Mouse (Mus musculus): ENCODE data around the gene Pdgfa. TPM values are rescaled to one million over a fixed set of nuclear protein-coding genes. Genes with fewer than 3 reads are reported as not detected.
A peak's percentile ranks its signal among the peaks of the same experiment; 100 is the strongest.

Gene Pdgfa
- polyA plus RNA-seq, 1 experiment from 2014 or later, result 65.7 TPM

DNA sequence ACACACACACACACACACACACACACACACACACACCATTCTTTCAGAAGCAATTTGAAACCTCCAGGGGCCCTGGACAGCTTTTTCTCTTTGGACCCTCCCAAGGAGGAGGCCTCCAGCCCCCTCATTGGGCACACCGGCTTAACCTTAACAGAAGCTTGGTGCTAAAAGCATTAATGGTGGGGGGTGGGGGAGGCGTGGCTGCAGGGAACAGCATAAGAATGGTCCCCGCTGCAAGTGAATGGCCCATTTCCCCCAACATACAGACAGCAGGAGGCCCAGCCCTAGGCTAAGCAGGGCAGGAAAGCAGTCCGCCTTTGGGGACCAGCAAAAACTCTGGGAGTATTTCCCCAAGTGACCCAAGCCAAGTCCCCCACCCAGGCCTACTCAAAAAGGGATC is 5.4 kb downstream of the Pdgfa start:
- Histone ChIP-seq H3K4me3 (ENCODE audit: low read depth, low read length) (peak overlapping the region; percentile 73), H3K27me3 (replicated peaks; ENCODE audit: control insufficient read depth, insufficient read depth, low read length) (peaks cover 49% of the 10 kb centered on the region), H3K27ac (replicated peaks; ENCODE audit: low read depth, low read length) (no peak overlapping the region), H3K4me1 (ENCODE audit: control insufficient read depth, insufficient read depth, low read length) (peaks cover 40% of the 10 kb centered on the region), H3K4me2 (ENCODE audit: low read depth, low read length) (peak overlapping the region; percentile 89), H3K36me3 (ENCODE audit: control insufficient read depth, insufficient read depth, low read length) (0 out of 2 replicates have a peak, but pooled peaks cover 7% of the 10 kb centered on the region), H3K9ac (ENCODE audit: low read depth, low read length) (peak overlapping the region; percentile 78), H3K9me3 (ENCODE audit: control insufficient read depth, low read length) (no peaks in the 10 kb centered on the region)
- WGBS, result 30% methylated on average over 4 of the region's 4 CpGs
- ATAC-seq (ENCODE audit: low read depth) (no peak), DNase-seq (ENCODE audit: low spot score) (no peak)

DNA sequence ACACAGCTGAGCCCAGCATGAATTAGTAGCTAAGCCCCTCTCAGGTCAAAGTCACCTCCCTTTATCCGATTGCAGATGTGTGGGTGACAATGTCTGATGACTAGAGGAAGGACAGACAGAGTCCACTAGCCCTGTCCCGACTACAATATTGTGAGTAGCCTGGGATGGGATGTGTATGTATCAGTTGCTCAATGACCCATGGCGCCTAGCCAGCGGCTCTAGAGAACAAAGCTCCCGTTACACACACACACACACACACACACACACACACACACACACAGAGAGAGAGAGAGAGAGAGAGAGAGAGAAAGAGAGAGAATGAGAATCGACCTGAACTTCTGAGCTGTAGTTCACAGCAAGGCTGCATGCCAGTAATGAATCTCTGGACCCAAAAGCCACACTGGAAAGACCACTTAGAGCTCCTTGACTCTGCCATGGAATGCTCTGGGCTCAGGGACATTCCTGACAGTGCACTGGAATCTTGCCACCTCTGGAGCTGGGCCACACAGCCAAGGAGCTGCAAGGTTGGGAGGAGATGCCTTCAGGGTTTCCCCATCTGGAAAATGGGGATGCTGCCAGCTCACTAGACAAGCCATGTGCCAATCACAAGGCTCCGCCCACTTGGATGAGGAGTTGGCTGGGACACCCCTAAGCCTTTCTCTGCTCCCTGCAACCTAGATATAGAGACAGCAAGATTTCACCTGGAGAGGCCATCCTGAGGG is 6.3 kb downstream of the Pdgfa start:
- Histone ChIP-seq H3K36me3 (ENCODE audit: control insufficient read depth, insufficient read depth, low read length) (peaks cover 16% of the 10 kb centered on the region; the same call in 1 of the 2 replicates), H3K27me3 (replicated peaks; ENCODE audit: control insufficient read depth, insufficient read depth, low read length) (peaks cover 40% of the 10 kb centered on the region), H3K9ac (ENCODE audit: low read depth, low read length) (0 out of 2 replicates have a peak overlapping the region, but pooled peaks have one; percentile 19), H3K4me3 (ENCODE audit: low read depth, low read length) (0 out of 2 replicates have a peak overlapping the region, but pooled peaks have one; percentile 8), H3K4me1 (ENCODE audit: control insufficient read depth, insufficient read depth, low read length) (peaks cover 32% of the 10 kb centered on the region), H3K4me2 (ENCODE audit: low read depth, low read length) (no peak overlapping the region; the same call in 1 of the 2 replicates), H3K27ac (replicated peaks; ENCODE audit: low read depth, low read length) (no peak overlapping the region), H3K9me3 (ENCODE audit: control insufficient read depth, low read length) (no peaks in the 10 kb centered on the region)
- peak; percentile 63 for DNase-seq (ENCODE audit: low spot score)
- no peak for ATAC-seq (ENCODE audit: low read depth)
- WGBS, result 61% methylated on average over 7 of the region's 7 CpGs

- no peak overlapping the region for H3K4me2 ChIP-seq (ENCODE audit: low read depth, low read length)
- WGBS, result 80% methylated on average over 6 of the region's 6 CpGs
- no peak overlapping the region for H3K4me3 ChIP-seq (ENCODE audit: low read depth, low read length)
- no peak overlapping the region for H3K9ac ChIP-seq (ENCODE audit: low read depth, low read length)
- H3K9me3 ChIP-seq (ENCODE audit: control insufficient read depth, low read length), result no peaks in the 10 kb centered on the region
- H3K27me3 ChIP-seq (replicated peaks; ENCODE audit: control insufficient read depth, insufficient read depth, low read length), result peaks cover 38% of the 10 kb centered on the region
- H3K27ac ChIP-seq (replicated peaks; ENCODE audit: low read depth, low read length), result no peak overlapping the region
- H3K4me1 ChIP-seq (ENCODE audit: control insufficient read depth, insufficient read depth, low read length), result peaks cover 32% of the 10 kb centered on the region
- no peak for DNase-seq (ENCODE audit: low spot score)
- ATAC-seq (ENCODE audit: low read depth), result no peak
- peaks cover 27% of the 10 kb centered on the region for H3K36me3 ChIP-seq (ENCODE audit: control insufficient read depth, insufficient read depth, low read length)
These were observed 7.6 kb downstream of the Pdgfa start for GRCm38 (mm10) chr5:138989567-138989966.

GRCm38 (mm10) chr5:138988764-138989163 is 8.4 kb downstream of the Pdgfa start:
- H3K27me3 ChIP-seq (replicated peaks; ENCODE audit: control insufficient read depth, insufficient read depth, low read length), result peaks cover 33% of the 10 kb centered on the region
- H3K4me2 ChIP-seq (ENCODE audit: low read depth, low read length), result peak overlapping the region; percentile 18; the same call in 1 of the 2 replicates
- 0 out of 2 replicates have a peak, but pooled peaks have one; percentile 35 for ATAC-seq (ENCODE audit: low read depth)

GRCm38 (mm10) chr5:138987994-138988393 is 9.2 kb downstream of the Pdgfa start:
- Histone ChIP-seq H3K27ac (replicated peaks; ENCODE audit: low read depth, low read length) (peak overlapping the region; percentile 16; the same call in 1 of the 2 replicates), H3K9ac (ENCODE audit: low read depth, low read length) (no peak overlapping the region), H3K4me3 (ENCODE audit: low read depth, low read length) (no peak overlapping the region), H3K36me3 (ENCODE audit: control insufficient read depth, insufficient read depth, low read length) (peaks cover 40% of the 10 kb centered on the region), H3K9me3 (ENCODE audit: control insufficient read depth, low read length) (no peaks in the 10 kb centered on the region), H3K4me2 (ENCODE audit: low read depth, low read length) (no peak overlapping the region), H3K4me1 (ENCODE audit: control insufficient read depth, insufficient read depth, low read length) (peaks cover 21% of the 10 kb centered on the region), H3K27me3 (replicated peaks; ENCODE audit: control insufficient read depth, insufficient read depth, low read length) (peaks cover 25% of the 10 kb centered on the region)
- peak; percentile 60 for ATAC-seq (ENCODE audit: low read depth)
- WGBS, result 57% methylated on average over 10 of the region's 10 CpGs
- peak; percentile 79 for DNase-seq (ENCODE audit: low spot score)

More at GRCm38 (mm10) chr5:138988764-138989163, 8.4 kb downstream of the Pdgfa start:
- Histone ChIP-seq H3K27ac (replicated peaks; ENCODE audit: low read depth, low read length) (peak overlapping the region; percentile 21; the same call in 1 of the 2 replicates), H3K9me3 (ENCODE audit: control insufficient read depth, low read length) (no peaks in the 10 kb centered on the region), H3K36me3 (ENCODE audit: control insufficient read depth, insufficient read depth, low read length) (peaks cover 35% of the 10 kb centered on the region), H3K4me1 (ENCODE audit: control insufficient read depth, insufficient read depth, low read length) (peaks cover 26% of the 10 kb centered on the region), H3K4me3 (ENCODE audit: low read depth, low read length) (no peak overlapping the region), H3K9ac (ENCODE audit: low read depth, low read length) (peak overlapping the region; percentile 30; the same call in 1 of the 2 replicates)
- DNase-seq (ENCODE audit: low spot score), result peak; percentile 85
- WGBS, result 50% methylated on average over 9 of the region's 9 CpGs

DNA sequence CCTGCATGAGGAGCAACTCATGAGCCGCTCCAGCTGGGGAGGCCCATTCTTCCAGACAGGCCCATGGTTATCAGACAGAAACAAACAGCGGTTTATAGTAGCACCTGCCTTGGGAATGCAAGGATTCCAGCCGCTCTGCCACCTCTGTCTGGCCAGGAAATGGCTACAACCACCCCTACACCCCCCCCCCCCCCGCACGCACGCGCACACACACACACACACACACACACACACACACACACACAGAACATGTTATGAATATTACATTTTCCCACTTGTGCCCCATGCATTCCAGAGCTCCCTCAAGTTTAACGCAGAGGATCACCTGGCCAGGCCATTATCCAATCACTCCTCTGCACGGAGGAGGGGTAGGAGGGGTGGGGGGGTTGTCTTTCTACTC is 15.2 kb downstream of the Pdgfa start:
- 76% methylated on average over 5 of the region's 9 CpGs for WGBS
- H3K9ac ChIP-seq (ENCODE audit: low read depth, low read length), result no peak overlapping the region
- H3K36me3 ChIP-seq (ENCODE audit: control insufficient read depth, insufficient read depth, low read length), result peaks cover 40% of the 10 kb centered on the region
- H3K27me3 ChIP-seq (replicated peaks; ENCODE audit: control insufficient read depth, insufficient read depth, low read length), result no peaks in the 10 kb centered on the region
- H3K4me2 ChIP-seq (ENCODE audit: low read depth, low read length), result no peak overlapping the region
- no peak overlapping the region for H3K4me3 ChIP-seq (ENCODE audit: low read depth, low read length)
- H3K4me1 ChIP-seq (ENCODE audit: control insufficient read depth, insufficient read depth, low read length), result no peaks in the 10 kb centered on the region; the same call in 1 of the 2 replicates
- DNase-seq (ENCODE audit: low spot score), result no peak
- no peak overlapping the region for H3K27ac ChIP-seq (replicated peaks; ENCODE audit: low read depth, low read length)
- ATAC-seq (ENCODE audit: low read depth), result no peak
- no peaks in the 10 kb centered on the region for H3K9me3 ChIP-seq (ENCODE audit: control insufficient read depth, low read length)

DNA sequence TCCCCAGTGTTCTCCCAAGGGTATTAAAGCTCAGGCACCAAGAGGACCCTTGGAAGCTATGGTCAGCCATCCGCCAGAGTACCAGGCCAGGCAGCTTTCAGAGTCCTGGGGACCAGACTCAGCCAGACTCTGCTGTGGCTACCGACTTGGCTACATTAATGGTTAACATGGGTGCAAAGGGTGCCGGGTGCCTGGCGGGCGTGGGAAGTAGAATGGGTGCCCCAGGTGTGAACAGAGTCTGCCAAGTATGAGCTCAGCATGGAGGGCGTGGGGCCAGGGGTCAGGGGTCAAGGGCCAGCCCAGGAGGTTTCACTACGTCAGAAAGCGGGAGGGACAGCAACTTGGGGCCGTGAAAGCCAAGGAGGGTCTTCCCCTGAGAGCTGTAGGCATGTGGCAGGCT is 16.6 kb downstream of the Pdgfa start:
- Histone ChIP-seq H3K9me3 (ENCODE audit: control insufficient read depth, low read length) (no peaks in the 10 kb centered on the region), H3K27me3 (replicated peaks; ENCODE audit: control insufficient read depth, insufficient read depth, low read length) (no peaks in the 10 kb centered on the region), H3K9ac (ENCODE audit: low read depth, low read length) (no peak overlapping the region), H3K4me1 (ENCODE audit: control insufficient read depth, insufficient read depth, low read length) (no peaks in the 10 kb centered on the region; the same call in 1 of the 2 replicates), H3K27ac (replicated peaks; ENCODE audit: low read depth, low read length) (no peak overlapping the region), H3K4me3 (ENCODE audit: low read depth, low read length) (no peak overlapping the region), H3K4me2 (ENCODE audit: low read depth, low read length) (no peak overlapping the region), H3K36me3 (ENCODE audit: control insufficient read depth, insufficient read depth, low read length) (peaks cover 35% of the 10 kb centered on the region)
- ATAC-seq (ENCODE audit: low read depth) (no peak), DNase-seq (ENCODE audit: low spot score) (no peak)
- 80% methylated on average over 9 of the region's 9 CpGs for WGBS

DNA sequence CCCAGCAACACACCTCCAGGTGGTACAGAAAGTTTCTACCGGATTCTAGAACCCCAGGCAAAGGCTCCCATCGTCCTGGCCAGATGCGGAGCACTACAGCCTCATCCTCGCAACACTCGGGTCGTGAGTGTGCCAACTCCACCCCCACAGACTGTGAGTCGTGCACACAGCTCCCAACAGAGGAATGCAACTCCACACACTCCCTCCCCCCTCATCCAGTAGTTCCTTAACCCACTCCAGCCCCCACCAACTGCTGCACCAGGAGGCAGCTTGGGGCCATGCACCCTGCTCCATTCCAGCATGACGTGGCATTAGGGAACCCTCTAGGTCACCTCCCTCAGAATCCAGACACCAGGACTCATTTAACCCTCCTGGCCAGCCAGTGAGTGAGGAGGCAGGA is 17.3 kb downstream of the Pdgfa start:
- Histone ChIP-seq H3K27me3 (replicated peaks; ENCODE audit: control insufficient read depth, insufficient read depth, low read length) (no peaks in the 10 kb centered on the region), H3K9ac (ENCODE audit: low read depth, low read length) (no peak overlapping the region), H3K4me3 (ENCODE audit: low read depth, low read length) (no peak overlapping the region), H3K36me3 (ENCODE audit: control insufficient read depth, insufficient read depth, low read length) (peaks cover 28% of the 10 kb centered on the region; the same call in 1 of the 2 replicates), H3K9me3 (ENCODE audit: control insufficient read depth, low read length) (no peaks in the 10 kb centered on the region), H3K4me1 (ENCODE audit: control insufficient read depth, insufficient read depth, low read length) (no peaks in the 10 kb centered on the region; the same call in 1 of the 2 replicates), H3K27ac (replicated peaks; ENCODE audit: low read depth, low read length) (no peak overlapping the region), H3K4me2 (ENCODE audit: low read depth, low read length) (no peak overlapping the region)
- no peak for DNase-seq (ENCODE audit: low spot score)
- 54% methylated on average over 8 of the region's 8 CpGs for WGBS
- ATAC-seq (ENCODE audit: low read depth), result 0 out of 2 replicates have a peak, but pooled peaks have one; percentile 23

All from embryonic facial prominence, embryonic 14.5 days (tissue).